Mouse (Mus musculus): ENCODE data around the gene Wwox.

DNA sequence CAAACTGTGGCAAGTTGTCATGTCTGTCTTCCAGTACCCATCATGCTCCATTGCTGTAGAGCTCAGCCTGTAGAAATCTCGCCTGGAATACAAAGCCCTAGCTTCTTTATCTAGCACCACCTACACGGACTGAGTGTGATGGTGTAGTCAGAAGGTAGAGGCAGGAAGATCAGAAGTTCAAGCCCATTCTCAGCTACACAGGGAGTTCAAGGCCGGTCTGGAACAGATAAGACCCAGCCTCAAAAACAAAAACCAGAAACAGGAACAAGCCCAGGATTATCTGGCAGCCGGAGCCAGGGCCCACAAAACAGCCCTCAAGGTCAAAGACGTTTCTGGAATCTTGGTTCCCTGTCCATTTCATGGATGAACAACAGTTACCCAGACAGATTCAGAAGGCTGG lies 629.3 kb downstream of the Wwox start:
- no peak for TF ChIP-seq GATA1 (IDR thresholded peaks at IDR 0.05; ENCODE audit: borderline replicate concordance, low read length)
- TF ChIP-seq FLI1 (IDR thresholded peaks at IDR 0.05; ENCODE audit: low read length): no peak

Data from megakaryocyte, embryonic 14.5 days (primary cell).